Mouse (Mus musculus): ENCODE measurements at regions not wholly inside any gene's neighbourhood (a gene's known extent, or its start where the extent isn't known, plus 50 kb on each side); places are given as distances from the start of the nearest gene placed in this dataset.

DNA sequence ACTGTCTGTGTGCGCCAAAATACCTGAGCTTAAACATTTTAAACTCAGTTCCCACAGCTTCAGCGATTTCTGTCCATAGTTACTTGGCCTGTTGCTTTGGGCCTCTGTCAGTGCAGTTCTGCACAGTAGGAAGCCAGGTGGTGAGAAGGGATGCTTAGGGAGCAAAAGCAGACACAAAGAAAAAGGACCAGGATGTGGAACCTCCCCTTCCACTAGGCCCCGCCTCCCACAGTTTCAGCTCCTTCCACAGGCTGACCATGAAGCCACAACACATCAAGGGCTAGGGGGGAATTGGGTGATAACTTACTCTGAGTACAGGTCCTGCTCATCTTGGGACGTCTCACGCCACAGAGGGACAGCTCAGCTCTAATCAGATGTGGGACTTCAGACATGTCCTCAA is 263.5 kb upstream of the Sdk2 start:
- DNase-seq (ENCODE audit: low spot score), result no peak

DNA sequence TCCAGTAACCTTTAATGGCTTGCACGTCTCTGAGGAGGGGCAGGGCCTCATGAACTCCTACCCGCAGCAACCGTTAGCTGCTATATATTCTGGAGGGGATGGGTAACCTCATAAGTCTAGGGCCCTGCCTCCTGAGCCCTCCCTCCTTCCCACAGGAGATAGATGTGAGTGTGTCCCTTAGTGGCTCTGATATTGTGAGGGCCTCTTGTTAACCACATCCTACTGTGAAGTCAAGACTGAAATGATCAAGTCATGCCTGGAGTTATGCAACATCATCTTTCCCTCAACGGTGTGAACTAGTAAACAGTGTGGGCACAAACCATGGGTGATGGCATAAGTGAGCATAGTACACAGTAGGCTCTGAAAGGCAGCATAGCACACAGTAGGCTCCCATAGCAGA is 255.8 kb upstream of the Sdk2 start:
- DNase-seq (ENCODE audit: low spot score), result no peak

DNA sequence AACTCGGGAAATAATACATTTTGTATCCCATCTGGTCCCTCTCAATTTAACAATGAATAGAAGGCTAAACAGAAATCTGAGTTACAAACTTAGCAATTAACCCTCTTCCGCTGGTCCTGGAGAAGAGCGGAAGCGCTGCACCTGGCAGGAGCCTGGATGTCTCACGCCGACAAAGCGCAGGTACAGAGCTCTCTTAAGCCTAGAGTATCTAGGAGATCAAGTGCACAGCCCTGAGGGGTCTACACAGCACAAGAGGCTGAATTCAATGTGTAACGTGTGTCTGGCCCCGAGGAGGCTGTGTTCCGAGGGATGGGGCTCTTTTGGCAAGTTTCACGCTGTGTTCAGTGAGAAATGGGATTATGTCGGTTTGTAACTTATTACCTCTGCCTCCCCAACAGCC is 255.1 kb upstream of the Sdk2 start:
- no peak for DNase-seq (ENCODE audit: low spot score)

DNA sequence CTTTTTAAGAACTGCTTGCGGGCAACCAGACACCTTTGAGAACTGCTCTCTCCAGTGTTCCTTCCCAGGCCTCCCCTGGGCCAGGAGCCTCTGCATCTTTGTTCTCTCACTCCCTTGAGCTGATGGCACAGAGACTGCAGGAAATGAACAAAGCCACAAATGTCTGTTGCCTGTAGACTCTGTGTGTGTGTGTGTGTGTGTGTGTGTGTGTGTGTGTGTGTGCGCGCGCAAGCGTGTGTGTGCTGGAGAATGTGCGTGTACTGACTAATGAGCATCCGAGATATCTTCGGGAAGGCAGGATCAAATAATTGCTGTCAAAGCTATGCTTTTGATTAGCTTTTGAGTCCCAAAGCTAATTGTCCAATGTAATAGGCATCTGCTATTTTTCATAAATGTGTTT is 254.7 kb upstream of the Sdk2 start:
- DNase-seq (ENCODE audit: low spot score), result no peak

DNA sequence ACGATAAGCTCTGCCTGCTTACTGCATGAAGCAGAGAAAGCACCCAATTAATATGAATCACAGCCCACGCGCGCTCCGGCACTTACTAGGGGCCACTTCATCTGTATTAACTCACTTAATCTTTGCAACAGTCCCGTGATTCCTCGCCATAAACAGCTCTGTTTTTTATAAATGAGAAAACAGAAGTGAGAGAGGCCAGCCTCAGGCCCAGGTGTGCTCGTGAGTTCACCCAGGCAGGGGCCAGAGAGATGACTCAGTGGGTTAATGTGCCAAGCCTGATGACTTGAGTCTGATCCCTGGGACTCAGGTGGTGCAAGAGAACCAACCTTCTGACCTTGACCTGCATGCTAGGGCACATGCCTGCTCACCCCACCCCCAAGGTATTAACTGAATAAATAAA is 248.4 kb upstream of the Sdk2 start:
- no peak for DNase-seq (ENCODE audit: low spot score)

DNA sequence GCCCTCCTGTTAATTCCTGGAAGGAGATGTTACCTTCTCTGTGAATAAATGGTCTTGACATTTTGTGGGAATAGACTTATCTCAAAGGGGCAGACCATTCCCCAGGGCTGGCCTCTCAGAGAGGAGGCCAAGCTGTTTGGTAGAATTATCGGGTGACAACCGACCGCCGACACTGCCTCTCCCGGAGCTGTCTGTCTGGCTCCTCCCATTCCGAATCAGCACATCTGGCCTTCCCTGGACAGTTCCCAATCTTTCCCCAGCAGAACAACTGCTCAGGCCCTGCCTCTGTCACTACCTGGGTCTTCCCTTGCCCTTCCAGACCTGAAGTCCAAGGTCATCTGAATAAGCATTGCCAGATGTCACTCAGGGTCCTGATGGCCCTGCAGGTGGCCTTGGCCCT is 246.8 kb upstream of the Sdk2 start:
- DNase-seq (ENCODE audit: low spot score), result peak; percentile 23

DNA sequence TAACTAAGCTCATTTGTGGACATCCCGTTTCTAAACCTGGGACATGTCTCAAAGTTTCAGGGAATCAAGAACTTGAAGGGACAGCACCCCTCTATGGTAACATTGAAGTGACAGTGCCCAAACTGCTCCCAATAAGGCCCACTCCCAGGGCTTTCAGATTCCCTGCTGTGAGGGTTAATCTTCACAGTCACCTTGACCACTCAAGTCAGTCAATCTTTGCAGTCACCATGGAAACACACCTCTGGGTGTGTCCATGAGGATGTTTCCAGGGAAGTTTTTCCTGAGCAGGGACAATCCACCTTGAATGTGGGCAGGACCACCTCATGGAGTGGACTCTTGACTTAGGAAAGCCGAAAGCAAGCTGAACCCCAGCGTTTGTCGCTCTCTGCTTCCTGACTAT is 244.8 kb upstream of the Sdk2 start:
- no peak for DNase-seq (ENCODE audit: low spot score)

DNA sequence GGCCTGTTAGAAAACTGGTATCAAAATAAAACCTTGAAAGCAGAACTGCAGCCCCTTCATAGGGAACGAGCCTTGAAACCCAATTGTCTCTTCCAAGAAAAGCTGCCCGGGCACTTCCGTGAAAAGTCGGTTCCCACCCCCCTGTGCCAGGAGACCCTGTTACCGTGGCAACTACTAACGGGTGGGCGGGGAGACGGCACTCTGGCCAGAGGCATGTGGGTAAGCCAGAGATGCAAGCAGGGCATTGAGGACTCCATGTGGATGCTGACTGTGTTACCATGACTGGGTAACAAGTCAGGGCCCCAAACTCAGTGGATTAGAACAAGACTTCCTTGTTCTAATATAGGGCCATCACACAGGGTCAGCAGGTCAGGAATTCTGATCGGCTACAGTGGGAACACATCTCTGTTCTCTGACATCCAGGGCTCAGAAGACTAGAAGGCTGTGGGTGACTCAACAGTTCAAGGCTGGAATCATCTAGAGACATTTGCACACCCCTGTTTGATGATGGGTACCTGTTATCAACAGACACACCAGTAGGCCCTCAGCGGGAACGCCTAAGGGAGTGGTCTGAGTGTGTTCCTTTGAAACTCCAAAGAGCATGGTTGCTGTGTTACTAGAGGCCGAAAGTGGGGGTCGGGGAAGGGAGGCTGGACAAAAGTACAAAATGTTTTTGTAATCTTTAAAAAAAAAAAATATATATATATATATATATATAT is 236.9 kb upstream of the Sdk2 start:
- peak; percentile 70 for DNase-seq (ENCODE audit: low spot score)

DNA sequence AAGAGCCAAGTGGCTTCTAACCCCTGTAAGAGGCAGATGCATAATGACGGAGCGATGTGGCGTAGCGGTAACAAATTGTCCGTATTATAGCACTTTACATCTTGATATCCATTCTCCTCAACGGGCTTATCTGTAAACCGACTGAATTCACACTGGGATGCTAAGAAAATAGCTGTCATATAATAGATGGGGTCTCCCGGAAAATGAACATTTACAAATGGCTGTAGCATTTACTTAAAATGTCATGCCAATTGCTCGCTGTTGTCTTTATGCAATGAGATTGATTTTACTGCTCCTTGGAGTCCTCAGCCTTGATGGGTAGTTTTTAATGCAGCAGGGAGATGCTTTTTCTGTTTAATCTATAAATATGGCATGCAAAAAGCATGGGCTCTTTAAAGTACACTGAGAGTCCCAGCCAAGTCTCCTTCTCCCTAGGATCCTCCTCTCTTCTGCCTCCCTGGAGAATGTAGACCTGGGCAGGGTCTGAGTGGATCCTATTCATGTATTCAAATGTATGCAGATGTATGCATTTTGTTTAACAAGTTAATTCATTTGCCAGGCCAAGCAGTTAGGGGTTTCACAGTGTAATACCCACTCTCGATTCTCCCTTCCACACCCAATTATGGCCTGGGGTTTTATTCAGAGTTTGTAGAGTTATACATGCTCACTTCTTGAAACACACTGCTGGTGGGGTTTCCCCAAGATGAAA is 233.9 kb upstream of the Sdk2 start:
- DNase-seq (ENCODE audit: low spot score), result no peak

DNA sequence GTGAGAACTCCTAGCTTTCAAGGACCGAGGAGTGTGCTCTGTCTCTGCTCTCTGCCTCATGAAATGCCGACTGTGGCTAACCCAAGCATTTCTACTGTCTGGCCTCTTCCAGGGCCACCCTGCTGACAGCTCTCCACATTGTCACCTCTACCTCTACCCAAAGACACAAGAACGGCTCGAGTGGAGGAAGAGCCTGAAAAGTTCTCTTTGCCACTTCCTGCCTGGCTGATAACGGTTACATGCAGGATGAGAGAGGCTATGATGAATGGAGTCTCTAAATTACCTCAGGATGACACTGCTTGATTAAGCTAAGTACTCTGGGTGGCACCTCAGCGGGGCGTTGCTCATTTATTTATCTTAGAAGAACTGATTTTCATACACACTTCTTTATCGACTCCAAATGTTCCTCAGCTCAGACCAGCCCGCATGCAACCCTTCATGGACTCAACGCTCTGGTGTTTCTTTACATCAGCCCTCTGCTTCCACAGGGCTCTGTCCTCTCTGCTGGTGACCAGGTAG is 230.0 kb upstream of the Sdk2 start:
- DNase-seq (ENCODE audit: low spot score), result no peak

DNA sequence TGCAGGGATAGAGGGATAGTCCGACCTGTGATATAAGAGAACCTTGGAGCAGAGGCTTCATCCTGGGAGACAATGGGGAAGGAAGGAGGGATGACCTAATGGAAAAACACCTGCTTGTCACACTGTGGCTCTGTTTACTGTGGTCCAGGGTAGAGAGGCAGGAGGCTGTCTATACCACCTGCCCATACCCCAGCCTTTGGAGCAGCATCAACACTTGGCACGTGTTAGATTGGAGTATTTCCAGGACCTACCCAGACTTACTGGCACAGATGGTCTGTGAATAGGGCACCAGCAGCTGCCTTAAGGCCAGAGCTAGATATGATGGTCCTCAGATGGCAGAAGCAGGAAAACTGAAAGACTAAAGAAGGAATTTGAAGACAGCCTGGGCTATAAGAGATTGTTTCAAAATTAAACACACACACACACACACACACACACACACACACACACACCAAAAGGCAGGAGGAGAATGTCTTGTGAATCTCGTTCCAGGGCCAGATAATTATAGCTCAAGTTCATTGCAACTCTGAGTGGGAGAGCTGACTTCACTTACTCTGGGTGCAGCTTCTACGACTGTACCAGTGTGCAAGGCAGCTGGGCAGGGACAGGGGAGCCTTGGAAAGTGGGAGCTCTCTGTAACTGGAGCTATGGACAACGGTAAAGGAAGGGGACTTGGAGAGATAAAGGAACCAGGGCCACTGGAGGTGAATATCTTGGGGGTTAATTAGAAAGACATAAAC is 227.8 kb upstream of the Sdk2 start:
- DNase-seq (ENCODE audit: low spot score), result no peak

DNA sequence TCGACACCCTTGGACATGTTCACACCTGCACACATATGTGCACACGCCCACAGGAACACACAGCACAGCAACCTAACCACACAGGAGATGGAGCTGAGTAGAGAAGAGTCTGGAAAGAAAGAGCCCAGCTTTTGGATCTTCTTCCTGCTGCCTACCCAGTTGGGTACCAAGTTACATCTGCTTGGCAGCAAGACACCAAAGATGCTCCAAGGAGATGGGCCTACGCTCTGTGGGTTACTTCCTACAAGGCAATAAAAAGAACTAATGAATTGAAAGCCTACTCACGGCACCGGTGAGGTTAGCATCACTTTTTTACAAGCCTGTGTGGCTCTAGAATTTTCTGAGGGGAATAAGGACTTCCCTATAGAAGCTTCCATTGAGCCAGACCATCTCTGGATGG is 224.4 kb upstream of the Sdk2 start:
- DNase-seq (ENCODE audit: low spot score), result no peak

DNA sequence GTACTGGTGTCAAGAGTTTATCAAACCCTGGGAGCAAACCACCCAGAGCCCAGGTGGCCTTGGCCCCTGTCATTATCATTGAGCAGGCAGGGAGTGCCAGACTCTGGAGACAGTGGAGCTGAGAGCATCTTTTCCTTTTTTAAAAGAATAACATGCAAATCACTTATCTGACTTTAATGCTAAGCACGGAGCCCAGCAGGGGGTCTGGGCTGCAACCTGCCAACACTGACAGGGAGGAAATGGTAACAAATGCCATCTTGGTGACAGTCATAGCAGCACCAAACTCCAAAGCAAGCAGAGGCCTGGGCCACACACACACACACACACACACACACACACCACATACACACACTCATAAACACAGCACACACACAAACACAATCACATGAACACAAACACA is 223.1 kb upstream of the Sdk2 start:
- DNase-seq (ENCODE audit: low spot score), result no peak

DNA sequence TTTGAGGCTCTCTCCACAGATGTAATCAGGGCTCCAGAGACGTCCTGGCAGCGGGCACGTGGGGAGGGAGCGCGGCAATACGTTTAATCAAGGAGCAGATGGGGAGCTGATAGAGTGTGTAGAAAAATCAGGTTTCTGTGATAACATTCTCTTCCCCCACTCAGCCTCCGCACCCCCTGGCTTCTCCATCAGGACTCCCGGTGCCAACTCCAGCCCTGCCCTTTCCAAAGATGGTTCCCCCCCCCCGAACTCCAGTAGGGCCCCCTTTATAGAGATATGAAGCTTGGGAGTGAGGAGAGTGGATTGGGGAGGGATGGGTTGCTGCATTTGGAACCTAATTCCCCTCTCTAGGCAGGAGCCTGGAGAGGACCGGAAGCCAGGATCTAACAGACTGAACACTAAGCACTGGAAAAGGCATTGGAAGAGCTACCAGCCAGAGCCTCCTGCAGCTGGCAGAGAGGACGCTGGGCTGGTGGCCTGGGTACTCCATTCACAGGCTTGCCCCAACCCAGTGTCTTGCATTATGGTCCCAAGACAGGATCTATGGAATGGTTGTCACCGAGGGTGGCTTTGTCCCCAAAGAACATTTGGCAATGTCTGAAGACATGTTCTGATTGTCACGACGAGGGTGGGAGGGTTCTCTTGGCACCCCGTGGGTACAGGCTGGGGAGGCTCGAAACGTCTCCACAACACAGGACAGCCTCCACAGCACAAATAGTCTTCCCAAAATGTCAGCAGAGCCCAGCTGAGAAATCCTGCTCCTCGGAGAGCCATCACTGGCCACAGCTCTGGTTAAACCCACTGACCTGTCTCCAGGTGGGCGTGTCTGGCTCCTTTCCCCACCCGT is 218.2 kb upstream of the Sdk2 start:
- DNase-seq (ENCODE audit: low spot score), result no peak

DNA sequence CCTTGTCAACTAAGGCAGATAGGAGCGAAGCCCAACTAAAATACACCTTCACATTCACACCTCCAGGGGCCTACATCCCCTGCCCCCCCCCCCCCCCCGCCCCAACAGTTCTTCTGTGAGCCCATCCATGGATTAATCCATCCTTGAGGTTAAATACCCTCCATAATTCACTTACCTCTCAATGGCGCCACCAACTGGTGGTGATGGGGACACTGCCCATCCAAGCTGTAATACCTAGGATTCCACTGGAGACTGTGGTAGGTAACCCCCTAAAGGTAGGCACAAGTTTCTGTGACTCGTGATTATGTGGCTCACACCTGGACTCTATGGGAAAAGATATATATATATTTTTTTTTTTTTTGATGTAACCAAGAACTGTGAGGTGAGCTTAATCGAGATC is 216.4 kb upstream of the Sdk2 start:
- peak; percentile 66 for DNase-seq (ENCODE audit: low spot score)

DNA sequence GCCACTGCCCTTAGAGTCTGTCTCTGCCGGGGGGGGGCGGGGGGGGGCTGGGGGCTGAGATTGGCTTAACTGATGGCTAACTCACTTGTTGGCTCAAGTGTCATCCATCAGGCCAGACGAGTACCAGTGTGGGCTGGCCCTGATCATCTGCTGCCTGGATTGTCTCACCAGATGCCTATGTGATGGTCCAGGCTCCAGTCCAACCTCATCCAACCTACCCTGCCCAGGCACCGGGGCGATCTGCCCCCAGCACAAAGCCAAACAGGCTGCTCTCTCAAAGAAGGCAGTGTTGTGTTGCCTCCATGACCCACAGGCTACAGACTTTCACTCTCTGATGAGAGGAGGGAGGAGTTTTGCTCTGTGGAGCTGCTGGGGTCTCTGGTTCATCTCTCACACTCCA is 215.7 kb upstream of the Sdk2 start:
- no peak for DNase-seq (ENCODE audit: low spot score)

DNA sequence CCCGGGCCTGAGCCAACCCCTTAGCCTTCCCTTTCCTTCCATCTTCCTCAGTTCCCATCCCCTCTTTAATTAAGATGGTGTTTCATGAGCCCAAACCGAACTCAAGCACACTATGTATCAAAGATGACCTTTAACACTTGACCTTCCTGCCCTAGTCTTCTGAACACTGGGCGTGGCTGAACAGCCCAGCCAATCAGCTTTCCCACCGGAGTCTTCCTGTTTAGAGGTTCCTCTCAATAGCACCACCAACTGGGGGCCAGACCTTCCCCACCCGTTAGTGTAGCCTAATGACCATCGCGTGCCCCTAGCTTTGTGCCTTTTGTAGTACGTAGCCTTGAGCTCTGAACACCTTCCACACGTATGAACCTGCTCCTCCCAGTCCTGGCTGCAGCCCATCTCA is 215.0 kb upstream of the Sdk2 start:
- DNase-seq (ENCODE audit: low spot score), result no peak

DNA sequence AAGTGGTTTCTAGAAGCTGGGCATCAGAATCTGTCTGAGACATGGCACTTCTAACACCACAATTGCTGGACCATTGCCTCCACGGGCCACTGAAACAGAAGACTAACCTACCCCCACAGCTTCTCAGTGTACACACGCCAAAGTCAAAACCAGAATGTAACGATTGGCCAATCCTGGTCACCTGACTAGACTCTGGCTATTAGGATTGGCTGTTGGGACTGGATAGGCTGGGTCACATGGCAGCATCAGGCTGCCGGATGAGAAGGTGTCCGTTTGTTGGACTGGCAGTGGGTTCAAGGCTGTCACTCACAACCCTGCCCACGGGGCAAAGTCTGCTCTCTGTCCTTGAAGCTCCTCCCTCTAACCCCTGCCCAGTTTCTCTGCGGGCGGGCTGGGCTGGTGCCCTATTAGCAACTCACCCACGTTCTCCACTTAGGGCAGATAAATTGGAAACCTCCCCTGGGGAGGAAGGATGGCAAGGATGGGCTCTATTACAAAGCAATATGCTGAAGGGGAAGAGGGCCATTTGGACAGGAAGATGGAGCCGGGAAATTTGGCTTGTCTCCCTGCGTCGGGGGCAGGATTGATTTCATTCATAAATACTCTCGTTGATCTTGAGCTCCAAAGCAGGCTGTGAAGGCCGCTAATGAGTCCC is 214.3 kb upstream of the Sdk2 start:
- DNase-seq (ENCODE audit: low spot score), result no peak

DNA sequence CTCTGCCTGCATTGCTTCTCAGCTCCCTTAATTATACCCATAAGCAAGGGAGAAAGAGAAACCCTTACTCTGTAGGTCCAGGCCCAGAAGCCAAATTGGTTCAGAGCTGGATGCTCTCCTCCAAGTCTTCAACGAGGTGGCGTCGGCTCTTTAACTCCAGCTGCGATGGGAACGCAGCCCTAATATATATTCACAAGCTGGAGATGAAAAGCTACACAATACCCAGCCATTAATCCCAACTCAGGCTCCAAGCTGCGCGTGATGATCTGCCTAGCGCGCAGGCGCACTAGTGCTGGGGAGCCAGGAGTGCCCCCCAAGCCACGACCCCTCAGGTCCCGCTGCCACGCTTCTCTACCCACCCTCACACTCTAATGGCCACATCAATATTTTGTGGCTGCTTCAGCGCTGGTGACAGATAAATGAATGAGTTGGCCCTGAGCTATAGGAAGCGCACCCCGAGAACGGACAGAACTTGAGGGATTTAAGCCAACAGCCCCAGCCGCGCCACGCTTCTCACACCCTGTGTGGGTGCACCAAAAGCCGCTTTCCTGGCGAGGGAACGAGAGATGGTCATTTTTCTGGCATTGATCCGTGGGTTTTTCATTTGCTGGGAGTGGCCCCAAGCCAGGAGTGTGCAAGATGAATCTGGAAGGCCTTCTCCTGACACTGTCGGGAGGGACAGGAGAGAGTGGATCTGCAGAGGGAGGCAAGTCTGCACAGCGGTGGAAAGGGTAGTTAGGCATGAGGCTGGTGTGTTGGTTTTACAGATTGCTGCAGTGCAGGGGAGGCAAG is 210.9 kb upstream of the Sdk2 start:
- no peak for DNase-seq (ENCODE audit: low spot score)

DNA sequence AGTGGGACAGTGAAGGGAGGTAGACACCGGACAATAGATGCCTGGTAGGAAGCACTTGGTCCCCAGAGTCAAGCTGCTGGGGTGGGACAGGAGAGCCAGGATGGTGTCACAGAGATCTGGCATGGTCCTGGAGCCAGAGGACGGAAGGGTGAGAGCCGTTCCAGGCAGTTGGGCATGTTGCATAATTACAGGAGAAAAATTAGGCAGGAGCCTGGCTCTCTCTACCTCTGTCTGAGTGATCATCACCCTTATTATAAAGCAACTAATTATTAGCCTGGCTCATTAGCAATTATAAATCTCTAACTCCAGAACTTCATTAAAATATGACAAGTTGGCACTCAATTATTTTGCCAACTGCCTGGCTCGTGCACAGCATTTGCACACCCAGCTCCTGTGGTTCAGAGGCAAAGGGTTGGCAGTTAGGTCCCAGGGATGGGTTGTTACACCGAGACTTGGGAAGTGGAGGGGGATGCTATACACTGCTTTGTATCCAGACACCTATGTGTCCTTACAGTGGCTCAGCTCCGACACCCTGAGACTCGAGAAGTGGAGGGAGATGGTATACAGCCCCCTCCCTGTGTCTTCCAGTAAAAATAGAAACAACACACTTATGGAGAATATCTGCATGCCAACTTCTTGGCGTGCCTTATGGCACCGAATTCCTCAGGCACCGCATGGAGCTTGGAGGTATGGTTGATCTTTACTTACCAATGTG is 203.7 kb upstream of the Sdk2 start:
- no peak for DNase-seq (ENCODE audit: low spot score)

All from embryo, embryonic 10 days (tissue).